Mouse (Mus musculus) left cerebral cortex, postnatal 14 days (tissue): ENCODE measurements around the gene Tgds. TPM values are rescaled to one million over a fixed set of nuclear protein-coding genes. Genes with fewer than 3 reads are reported as not detected.

Experiments used
- DNase-seq, 2 experiments: peaks; one replicate each; pipeline ENCODE4 v3.0.0; 2021 to 2022; ENCODE audit warnings: low spot score in 2 of 2, mixed read lengths in 1 of 2
- intact Hi-C: fragments of 180-260 bp; cut with DNase I; formaldehyde crosslinking; loops from one replicate; pipeline ENCODE4 v1.15.1; 2025
- total RNA-seq, 2 experiments: library from RNA; stranded (reverse); gene quantifications; 2 replicates each; pipeline ENCODE4 v1.2.3; 2021

Gene Tgds
- total RNA-seq, 2 experiments from 2014 or later: 6.8 to 8.0 TPM

DNA sequence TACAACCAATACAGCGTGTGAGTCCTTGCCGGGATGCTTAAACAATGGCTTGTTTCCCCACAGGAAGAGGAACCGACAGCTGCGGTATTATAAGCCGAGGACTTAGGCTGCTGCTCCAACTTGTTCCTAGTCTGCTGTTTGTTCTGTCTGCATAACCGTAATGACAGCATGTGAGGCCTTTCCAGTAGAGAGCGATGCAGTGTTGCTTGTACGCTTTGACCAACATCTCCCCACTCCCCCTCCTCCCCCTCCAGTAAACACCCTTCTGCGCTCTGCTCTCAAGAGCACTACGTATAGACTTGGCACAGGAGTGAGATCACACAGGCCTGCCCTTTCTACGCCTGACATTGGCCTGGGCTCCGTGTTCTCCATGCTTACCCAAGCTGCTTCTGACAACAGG, 62.5 kb downstream of the Tgds start:
- DNase-seq: no peak
- intact Hi-C loops: no loop called here

DNA sequence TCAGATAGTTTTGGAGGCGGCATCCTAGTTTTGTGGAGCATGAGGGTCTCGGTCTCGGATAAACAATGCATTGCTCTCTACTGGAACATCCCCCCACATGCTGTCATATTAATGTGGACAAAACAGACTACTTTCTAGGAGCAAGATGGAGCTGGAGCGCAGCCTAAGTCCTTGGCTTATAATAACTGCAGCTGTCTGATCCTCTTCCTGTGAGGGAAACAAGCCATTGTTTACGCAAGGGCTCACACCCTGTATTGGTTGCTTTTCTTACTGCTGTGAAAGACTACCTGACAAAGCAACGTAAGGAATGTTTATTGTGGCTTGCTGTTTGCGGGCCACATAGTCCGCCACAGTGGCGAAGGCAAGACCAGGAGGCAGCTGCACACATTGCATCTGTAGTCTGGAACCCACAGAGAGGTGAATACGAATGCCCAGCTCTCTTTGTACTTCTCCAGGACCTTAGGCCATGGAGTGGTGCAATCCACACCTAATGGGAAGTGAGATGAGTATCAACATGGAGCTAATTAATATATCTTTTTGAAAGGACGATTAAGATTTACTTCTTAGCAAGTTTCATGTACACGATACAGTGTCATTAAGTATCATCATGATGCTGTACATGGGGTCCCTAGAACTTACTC, 63.0 kb downstream of the Tgds start:
- no peak for DNase-seq
- intact Hi-C loops: no loop called here

Other genes starting within 250 kb of the Tgds start
- 1 to 10 TPM; 1.2 to 1.5 TPM for gene Dct, start 80.5 kb downstream of the Tgds start, total RNA-seq
- gene Gpr180, start 4.4 kb upstream of the Tgds start, total RNA-seq: 10 to 100 TPM; 34.2 to 36.7 TPM
- 10 to 100 TPM in 1 of 2 experiments, 1 to 10 TPM in 1; 7.1 to 10.8 TPM for gene Sox21, start 104.3 kb upstream of the Tgds start, total RNA-seq
- gene Gm9376, start 134.2 kb upstream of the Tgds start, total RNA-seq: not detected